Mouse (Mus musculus): ENCODE measurements around the gene Ilf2. TPM values are rescaled to one million over a fixed set of nuclear protein-coding genes. Genes with fewer than 3 reads are reported as not detected.

Gene Ilf2
- total RNA-seq, 1 experiment from 2014 or later = 65.6 TPM

- peak; percentile 100 for DNase-seq
Observed at GRCm38 (mm10) chr3:90508950-90509746, 33.2 kb downstream of the Ilf2 start, which contains the start of gene Chtop. TSS of gene Chtop (minus strand) at chr3:90509498.

- DNase-seq = no peak
Observed at GRCm38 (mm10) chr3:90509747-90510123, 33.8 kb downstream of the Ilf2 start.

- no peak for DNase-seq
Observed at GRCm38 (mm10) chr3:90512276-90512675, 36.4 kb downstream of the Ilf2 start.

DNA sequence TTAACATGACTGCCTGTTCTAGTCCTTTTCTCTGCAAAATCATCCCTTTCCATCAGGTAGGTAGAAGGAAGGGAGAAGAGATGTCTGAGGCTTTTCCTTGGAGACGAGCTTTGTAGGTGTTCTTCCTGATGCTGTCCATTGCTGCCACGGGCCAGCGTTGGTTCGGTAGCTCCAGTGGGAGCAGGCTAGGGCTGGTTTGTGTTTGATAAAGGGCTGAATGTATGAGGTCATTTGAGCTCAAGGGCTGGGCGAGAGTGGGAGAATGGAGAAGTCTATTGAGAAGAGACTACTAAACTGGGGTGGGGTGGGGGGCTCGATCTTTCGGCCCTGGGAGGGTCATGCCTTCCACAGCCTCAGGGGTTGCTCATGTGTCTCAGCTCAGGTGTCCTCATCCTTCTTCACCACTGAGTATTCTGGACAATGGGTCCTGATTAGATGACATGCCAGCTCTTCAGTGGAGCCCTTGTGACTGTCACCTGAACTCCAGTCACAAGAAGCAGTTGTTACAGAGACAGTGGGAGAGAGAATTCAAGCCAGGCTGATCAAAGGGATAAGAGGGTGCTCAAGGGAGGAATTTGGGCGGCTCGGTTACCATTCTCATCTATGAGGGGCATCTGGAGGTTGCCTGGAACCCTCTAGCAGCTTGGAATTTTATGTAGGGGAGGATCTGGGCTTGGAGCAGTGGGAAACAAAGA is 37.2 kb downstream of the Ilf2 start:
- DNase-seq = no peak

- peak; percentile 72 for DNase-seq
Observed at GRCm38 (mm10) chr3:90513796-90514590, 38.1 kb downstream of the Ilf2 start, which contains the start of the genes S100a1 and S100a13. TSS of gene S100a1 (minus strand) at chr3:90514392. TSS of gene S100a13 (plus strand) at chr3:90514435.

GRCm38 (mm10) chr3:90514691-90515090 is 38.8 kb downstream of the Ilf2 start:
- DNase-seq = peak; percentile 73

DNA sequence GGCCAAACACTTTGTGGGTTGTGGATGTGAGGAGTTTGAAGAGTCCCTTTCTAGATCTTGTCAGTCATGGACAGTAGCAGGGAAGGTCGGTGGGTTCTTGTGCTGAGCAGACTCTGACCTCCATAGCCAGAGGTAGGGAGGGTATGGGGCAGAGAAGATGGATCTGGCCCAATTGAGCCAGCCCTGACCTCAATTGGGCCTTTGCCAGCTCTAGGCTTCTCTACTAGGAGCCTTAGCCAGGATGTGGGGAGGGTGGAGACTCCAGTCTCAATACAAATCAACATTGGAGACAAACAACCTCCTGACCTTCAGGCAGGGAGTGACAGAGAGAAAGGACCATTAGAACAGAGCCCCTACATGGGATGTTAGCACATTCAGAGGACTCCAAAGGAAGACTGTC is 39.3 kb downstream of the Ilf2 start:
- DNase-seq = peak; percentile 48

DNA sequence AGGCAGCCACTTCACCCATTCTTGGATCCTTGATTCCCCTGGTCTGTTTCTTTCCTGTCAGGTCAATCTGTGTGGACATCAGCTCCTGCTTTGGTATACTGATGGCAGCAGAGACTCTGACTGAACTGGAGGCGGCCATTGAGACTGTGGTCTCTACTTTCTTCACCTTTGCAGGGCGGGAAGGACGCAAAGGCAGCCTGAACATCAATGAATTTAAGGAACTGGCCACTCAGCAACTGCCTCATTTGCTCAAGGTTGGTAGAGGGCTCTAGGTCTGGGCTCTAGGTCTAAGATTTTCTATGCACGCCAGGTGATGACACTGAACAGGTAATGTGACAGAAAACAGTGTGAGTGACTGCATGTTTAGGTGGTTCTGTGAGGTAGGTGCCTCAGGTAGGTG is 39.9 kb downstream of the Ilf2 start:
- no peak for DNase-seq

DNA sequence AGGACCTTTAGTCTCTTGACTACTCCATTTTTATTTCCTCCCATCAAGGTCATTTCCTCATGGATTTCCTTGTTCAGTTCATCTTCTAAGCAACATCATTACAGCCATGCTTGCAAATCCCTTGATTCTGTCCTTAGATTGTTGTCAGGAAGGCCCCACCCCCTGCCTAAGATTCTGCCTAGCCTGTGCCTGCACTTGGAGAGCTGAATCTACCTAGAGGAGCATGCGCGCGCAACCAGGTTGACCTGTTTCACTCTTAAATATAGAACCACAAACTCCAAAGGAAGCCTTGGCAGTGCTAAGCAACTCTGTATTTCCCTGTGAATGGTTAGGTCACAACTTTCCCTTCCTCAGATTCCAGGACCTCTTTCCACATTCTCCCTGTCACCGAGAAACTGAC is 41.8 kb downstream of the Ilf2 start:
- no peak for DNase-seq

- no peak for DNase-seq
Observed at GRCm38 (mm10) chr3:90525421-90525820, 49.5 kb downstream of the Ilf2 start.

- no peak for DNase-seq
Observed at GRCm38 (mm10) chr3:90526076-90526475, 50.1 kb downstream of the Ilf2 start.

- no peak for DNase-seq
Observed at GRCm38 (mm10) chr3:90526580-90526979, 50.7 kb downstream of the Ilf2 start, which contains the start of gene S100a14. TSS of gene S100a14 (plus strand) at chr3:90526856.

DNA sequence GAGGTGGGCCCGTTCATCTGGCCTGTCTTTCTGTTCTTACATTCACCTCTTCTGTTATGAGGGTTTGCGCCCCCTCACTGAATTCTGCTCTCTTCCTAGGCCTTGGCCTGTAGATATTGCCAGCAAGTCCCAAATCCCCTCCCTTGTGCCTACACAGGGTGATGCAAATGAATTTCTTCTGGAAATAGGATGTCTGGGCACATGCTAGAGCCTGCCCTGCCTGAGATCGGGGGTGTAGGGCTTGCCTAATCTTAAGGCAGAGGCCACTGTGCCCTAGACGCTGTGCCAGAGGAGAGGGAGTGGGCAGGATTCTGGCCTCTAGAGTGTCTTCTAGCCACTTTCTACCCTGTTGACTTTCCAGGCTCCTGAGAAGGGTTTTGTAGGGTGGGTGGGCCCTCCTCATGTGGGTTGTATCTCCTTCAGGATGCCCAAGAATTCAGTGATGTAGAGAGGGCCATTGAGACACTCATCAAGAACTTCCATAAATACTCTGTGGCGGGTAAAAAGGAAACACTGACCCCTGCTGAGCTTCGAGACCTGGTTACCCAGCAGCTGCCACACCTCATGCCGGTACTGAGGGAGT is 51.5 kb downstream of the Ilf2 start:
- DNase-seq = no peak

DNA sequence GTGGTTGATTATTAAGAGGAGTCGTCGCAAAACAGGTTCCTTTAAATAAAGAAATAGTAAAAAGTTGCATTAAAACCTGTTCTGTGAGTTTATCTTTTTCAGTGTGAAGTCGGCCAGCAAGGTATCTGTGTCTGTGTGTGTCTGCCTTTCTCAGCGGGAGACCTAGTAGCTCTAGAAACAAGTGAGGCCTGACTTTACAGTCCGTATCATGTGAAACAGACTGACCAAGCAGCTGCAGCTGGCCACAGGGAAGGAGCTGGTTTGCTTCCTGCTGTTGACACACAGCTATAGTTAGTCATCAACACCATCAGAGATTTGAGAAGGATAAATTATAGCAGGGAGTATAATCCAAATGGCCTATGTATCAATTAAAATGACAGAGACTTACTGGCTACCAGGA is 55.8 kb downstream of the Ilf2 start:
- no peak for DNase-seq

DNA sequence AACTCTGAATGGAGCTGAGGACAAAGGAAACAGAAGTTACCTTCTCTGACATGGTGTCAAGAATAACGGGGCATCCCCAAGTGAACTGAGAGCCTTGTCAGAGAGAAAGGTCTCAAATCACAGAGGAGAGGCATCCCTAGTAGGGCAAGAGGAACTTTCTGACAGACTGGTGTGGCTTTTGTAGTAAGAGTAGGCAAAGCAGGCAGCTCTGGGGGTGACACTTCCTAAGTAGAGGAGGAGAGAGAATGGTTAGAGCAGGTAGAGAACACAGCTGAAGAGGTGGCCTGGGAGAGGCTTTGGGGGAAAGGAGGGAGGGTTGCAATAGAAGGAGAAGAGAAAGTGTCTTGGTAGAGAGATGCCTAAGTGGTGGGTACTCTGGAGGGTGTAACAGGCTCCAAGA is 59.5 kb downstream of the Ilf2 start:
- no peak for DNase-seq

DNA sequence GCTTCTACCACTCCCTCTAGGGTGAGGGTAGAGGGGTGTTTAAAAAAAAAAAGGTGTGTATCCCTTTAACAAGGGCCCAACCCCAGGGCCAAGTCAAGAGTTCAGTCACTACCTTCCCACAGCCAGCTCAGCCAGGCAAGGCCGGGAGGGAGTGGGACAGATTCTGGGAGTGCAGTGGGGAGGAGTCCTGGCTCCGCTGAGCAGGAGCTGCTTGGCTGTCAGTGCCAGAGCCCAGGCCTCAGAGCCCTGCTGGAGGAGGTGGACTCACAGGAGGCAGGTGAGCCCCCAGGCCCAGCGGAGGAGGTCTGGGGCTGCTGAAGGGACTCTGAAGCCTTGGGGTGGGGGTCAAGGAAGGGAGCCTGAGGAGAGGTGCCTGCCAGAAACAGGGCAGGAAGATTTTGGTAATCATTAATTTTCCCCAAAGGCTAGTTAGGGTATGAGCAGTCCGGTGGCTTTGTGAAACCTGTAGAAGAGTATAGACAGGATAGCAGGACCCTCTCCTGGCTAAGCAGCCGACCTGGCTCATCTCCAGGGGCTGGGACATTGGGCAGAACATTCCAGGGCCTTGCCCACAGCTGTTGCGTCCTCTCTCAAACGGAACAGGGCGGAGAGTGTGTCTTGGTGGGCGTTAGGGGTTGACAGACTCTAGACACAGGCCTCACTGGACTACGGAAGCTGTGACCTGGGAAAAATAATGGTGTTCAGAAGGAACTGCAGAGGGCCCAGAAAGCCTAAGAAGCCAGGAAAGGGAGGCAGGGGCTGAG is 61.4 kb downstream of the Ilf2 start, which contains the start of gene S100a16:
TSS of gene S100a16 (plus strand) at position 114 of the 764 bp plus-strand sequence.
- DNase-seq = peak; percentile 77

DNA sequence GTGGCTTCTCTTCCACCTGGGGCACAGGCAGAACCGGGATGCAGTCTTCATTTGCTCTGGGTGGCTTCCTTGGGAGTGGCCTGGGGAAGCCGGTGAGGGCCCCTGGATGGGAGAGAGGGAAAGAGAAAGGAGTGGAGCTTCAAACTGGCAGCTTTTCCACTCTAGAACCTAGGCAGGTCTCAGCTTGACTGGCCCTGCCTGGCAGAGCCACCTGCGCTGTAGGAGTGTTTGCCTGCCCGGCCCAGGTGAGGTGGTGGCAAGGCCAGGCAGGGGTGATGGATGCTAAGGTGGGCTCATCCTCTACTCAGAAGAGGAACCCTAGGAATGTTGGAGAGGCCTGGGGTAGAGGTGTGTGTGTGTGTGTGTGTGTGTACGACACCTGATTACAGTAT is 62.0 kb downstream of the Ilf2 start:
- DNase-seq = no peak
